Mouse (Mus musculus) frontal cortex, adult 2 months (tissue): ENCODE data around the gene Tifab. TPM values are rescaled to one million over a fixed set of nuclear protein-coding genes. Genes with fewer than 3 reads are reported as not detected.

Experiments
- DNase-seq, 2 experiments: peaks; one replicate each; pipeline ENCODE4 v3.0.0; 2022; ENCODE audit warnings: low spot score in 1 of 2; ENCODE audit errors: extremely low spot score in 1 of 2
- polyA plus RNA-seq: library from polyadenylated mRNA; depleted of rRNA; stranded (reverse); fragments of >200 nt; gene quantifications from 2 replicates; pipeline ENCODE4 v1.2.3, GENCODE M21; 2012; rRNA removed

Gene Tifab
- polyA plus RNA-seq, 1 experiment, result 2.1 TPM

DNA sequence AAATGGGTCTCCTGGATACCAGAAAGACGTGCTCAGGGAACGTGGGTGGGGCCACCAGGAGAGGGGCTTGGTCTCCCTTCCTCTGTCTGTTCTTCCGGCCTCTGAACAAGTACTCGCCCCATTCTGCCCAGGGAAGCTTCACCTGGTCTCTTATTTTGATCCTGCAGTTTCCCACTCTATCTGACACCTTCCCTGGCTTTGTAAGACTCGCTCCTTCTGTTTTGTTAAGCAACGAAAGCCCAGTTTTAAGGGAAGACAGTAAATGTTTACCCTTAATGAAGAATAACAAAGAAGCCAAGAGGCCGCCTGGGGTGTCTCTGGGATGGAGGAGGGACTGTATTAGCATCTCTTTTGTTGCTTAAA, 35.6 kb downstream of the Tifab start:
- no peak for DNase-seq

DNA sequence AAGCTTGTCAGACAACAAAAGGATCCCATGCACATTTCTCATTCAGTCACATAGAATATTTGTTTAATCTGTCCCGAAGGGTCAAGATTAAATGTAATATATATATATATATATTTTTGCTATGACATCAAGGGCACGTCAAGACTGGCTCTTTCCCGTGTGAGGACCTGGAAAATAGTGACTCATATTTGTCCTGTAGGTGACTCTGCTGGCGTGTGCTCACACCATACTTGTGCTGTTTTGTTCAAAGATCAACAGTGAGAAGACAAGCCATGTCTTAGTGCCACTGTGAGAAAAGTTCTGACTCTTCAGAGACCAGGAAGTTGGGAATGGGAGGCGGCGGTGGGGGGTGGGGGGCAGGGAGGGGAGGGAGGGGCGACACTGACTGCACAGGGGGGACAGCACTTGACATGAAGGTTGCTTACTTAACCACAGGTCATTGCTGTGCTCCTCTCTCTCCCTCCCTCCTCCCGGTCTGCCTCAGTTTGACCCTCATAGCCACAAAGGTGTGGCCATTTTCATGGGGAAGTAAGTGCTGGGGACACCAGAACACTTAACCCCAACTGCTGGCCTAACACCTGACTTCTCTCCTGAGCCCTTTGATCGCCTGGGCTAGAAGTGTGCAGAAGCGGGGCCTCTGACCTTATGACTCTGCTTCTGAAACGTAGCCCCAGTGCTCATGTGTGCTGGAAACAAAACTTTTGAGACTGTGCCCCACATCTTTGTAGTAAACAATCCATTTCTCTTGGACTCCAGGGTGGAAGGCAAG, 36.1 kb downstream of the Tifab start:
- no peak for DNase-seq

DNA sequence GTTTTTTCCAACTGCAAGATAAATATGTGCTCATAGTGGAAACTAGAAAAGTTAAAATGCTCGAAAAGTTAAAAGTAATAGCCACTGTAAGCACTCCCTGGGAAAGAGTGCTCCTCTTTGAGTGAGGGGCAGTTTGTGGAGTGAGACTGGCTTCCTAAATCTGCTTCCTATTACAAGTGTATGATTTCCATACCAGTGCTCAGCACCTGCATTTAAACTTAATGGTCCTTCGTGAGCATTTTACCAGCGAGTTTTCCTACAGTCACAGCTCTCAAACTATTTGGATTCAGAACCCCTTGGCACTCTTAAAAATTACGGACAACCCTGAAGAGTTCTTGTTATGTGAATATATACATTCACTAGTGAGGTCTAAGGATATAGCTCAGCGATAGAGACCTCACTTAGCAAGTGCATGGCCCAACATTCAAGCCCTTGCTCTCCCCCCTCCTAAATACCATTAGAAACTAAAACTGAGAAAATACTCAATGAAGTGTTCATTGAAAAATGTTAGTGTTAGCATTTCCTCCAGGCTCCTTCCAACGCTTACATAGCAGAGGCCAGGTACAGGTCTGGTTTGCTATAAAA, 39.4 kb downstream of the Tifab start:
- DNase-seq, result no peak

DNA sequence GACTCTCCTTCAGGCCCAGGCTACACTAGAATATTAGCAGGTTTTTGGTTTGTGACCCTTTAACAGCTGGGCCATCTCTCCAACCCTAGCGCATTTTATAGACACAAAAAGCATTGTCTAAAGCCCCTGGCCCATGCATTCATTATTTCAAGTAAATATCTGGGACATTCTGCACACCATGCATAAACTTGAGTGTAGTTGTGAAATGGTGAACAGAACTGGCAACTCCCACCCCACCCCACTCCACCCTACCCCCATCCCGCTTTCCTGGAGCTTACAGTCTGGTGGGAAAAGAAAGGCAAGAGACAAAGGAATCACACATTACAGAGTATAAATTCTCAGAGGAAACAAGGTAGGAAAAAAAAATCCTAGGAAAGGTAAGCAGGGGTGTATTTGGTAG, 42.5 kb downstream of the Tifab start, which contains the start of gene H2afy:
TSS of gene H2afy (minus strand) at position 162 of the 400 bp plus-strand sequence.
- DNase-seq, result no peak

DNA sequence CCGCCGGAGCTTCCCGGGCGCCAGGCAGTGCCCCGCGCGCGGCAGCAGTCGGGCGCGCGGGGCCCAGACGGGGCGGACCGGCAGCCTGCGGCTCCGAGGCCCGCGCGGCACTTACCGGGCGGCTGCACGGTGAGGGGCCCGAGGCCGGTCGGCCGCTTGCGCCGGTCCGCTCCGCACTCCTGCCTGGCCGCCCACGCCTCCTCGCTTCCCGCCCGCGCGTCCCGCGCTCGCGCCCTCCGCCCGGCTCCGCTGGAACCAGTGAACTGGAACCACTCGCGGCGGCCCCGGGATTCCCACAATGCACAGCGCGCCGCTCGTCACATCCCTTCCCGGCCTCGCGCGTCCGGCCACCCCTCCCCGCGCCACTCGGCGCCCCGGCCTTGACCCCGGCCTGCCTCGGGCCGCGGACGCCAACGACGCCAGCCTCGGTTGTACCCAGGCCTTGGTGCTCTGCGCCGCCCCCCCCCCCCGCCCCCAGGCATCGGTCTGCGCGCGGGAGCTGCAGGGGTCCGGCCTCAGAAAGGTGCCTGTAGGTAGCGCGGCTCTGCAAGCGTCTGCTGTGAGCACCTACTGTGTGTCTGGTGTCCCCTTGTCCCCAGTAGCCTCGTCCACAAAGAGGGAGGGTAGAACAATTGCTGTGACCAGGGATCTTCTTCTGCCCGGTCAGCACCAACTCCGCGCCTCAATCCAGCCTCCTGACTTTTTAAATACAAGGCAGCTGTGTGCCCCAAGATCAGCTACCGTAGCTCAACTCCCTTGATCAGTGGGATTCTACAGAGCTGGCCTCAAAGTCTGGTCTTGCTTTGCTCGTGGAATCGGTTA, 43.2 kb downstream of the Tifab start:
- DNase-seq, result peak; percentile 62 to 88

DNA sequence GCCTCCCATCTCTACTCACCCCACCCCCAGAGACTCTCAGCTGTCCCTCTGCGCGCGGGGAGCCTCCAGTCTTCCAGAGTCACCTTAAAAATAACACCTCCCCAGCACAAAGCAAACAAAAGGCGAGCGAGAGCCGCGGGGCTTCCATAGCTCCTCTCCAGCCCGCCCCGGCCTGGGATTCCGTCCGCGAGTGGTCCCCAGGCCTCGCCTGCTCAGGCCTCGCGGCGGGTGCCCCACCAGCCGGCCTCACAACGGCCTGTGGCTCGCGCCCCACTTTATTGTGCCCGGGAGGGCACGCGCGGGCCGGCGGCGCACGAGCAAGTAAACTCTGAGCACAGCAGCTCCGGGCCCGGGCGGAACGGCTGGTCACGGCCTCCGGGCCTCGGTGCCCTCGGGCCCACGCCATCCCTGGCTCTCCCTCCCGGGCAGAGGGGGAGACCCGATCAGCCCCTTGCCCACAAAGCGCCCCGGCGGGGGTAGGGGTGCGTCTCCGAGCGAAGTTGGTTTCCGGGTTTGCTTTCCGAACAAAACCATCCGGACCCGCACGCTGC, 44.0 kb downstream of the Tifab start:
- DNase-seq, result no peak

DNA sequence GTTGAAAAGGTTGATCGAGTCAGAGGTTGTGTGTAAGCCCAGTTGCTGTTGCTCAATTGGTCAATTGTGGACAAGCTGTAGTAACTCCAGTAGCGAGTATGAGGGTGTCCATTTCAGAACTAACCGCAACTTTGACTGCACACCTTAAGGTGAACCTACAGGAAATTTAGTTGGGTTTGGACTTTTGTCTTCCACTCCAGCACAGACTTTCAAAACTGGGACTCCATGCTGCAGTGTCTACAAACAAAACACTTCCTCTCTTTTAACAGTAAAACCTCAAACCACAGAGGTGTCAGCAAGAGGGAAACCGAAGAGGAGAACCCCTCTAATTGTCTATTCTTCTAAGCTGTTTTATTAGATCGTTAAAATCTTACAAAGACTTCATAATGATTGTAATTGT, 44.7 kb downstream of the Tifab start:
- DNase-seq, result no peak

DNA sequence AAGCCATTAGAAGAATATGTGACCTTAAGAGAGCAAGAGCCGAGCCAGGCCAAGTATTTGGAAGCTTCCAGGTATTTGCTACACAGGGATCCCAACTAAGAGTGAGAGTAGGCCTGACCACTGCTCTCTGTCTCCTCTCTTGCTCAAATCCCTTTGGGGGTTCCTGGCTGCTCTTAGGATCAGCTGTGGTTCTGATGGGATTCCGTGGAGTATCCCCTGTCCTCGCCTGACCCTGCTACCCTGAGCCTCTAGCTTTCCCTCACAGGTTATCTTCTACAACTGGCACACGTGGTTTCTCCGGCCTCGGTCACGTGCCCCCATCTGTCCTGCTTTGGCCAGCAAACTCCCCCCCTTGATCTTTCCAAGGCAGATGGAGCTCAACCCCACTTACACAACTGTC, 45.7 kb downstream of the Tifab start:
- no peak for DNase-seq

DNA sequence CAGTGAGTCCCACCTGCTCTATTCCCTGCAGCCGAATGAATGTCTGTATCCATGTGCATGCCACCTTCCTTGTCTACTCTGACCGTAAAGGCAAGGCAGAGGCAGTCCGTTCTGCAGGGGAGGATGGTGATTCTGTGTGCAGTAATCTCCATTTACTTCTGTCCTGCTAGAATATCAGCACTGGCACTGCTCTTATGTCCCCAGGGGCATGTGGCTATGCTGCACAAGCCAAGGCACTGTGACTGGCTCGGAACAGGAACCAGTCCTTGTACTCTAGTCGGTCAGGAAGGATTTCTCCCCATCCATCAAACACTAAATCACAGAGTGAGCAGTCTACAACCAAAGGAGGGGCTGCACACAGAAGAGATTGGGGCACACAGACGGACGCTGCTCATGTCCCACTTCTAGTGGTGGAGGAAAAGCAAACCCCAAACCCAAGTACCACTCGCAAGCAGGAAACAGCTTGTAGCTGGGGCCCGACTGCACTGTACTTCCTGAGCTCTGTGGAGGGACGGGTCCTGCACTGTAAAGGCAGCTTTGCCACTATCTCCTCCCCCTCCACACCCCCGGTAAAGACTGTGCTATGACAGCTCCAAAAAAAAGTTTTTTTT, 46.3 kb downstream of the Tifab start:
- DNase-seq, result no peak

DNA sequence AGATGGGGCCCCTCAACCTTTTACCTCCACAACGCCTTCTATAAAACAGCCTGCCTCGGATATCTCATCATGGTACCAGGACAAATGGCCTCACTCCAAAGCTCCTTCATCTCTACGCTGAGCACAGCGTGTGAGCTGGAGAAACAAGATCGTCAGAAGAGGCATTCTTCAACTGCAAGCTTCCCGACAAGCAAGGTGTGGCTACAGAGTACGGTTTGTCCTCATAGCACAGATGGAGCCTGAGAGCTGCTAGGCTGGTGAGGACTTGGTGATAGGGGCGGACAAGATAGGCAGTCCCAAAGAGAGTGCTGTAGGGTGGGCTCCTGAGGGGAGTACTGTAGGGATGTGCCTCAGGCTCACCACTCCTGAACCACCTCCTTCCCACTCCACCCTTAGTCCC, 48.1 kb downstream of the Tifab start:
- no peak for DNase-seq

DNA sequence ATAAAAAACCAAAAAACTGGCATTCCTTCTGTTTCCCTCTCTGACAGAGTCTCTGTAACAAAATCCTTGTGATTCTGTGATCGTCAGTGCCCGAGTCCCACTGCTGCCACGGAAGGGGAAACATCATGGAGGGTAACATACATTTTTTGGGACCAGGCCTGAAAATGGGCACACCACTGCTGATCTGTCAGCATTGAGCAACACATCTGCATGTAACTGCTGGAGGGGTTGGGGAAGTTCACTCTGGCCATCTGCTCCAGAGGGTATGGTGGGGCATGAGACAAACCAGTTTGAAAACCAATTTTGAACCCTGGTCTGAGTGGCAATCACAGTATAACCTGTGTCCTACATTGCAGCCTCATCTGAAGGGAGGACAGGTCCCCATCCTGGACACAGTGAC, 49.1 kb downstream of the Tifab start:
- no peak for DNase-seq

DNA sequence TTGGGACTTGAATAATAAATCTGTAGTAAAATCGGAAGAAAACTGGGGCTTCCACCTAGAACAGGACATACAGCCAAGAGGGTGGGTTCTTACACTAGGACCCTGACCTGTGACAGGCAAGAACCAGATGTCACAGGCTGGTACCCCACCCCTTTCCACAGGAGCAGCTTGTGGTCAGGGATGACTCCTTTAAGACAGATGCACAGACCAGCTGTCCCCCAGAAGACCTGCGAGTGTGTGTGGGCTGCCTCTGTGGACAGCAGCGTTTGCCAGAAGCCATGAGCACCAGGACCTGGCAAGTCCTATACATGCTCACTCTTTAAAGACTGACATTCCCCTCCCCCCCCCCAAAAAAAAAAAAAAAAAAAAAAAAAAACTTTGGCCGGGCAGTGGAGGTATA, 49.7 kb downstream of the Tifab start:
- DNase-seq, result no peak

DNA sequence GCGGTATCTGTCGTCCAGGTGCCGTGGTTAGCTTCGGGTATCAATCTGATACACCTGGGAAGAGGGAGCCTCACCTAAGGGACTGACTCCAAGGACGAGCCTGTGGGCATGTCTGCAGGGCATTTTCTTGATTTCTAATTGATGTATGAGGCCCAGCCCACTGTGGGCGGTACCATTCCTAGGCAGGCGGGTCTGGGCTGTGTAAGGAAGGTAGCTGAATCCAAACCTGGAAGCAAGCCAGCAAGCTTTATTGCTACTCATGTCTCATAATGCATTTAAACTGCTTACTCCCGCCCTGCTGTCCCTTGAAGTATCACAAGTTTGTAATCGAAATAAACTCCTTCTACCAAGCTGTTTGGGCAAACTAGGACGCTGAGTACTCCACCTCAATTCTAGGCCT, 53.1 kb downstream of the Tifab start:
- no peak for DNase-seq

Other genes with a start within 250 kb of the Tifab start
- 126 and 145 TPM in 2 replicates for gene H2afy, start 42.5 kb downstream of the Tifab start, polyA plus RNA-seq
- gene Neurog1, start 73.3 kb upstream of the Tifab start, polyA plus RNA-seq, result 0.13 and 0.24 TPM in 2 replicates
- gene Cxcl14, start 117.7 kb upstream of the Tifab start, polyA plus RNA-seq, result 125 and 137 TPM in 2 replicates
- gene Gm3045, start 247.7 kb upstream of the Tifab start, polyA plus RNA-seq, result not detected in 2 replicates